Mouse (Mus musculus) E14TG2a.4 (cell line): ENCODE data around the gene Cdc37l1.

Source experiments
- H3K27me3 ChIP-seq: 2 replicates; pipeline ENCODE4 v1.6.1; 2014; ENCODE audit warnings: low read length, control low read depth; ENCODE audit not compliant: insufficient read depth
- H3K36me3 ChIP-seq: 2 replicates; pipeline ENCODE4 v1.6.1; 2014; ENCODE audit warnings: low read length, control low read depth; ENCODE audit not compliant: insufficient read depth
- H3K4me1 ChIP-seq: replicated peaks from 2 replicates; pipeline ENCODE4 v1.6.1; 2014; ENCODE audit warnings: low read depth, low read length, control low read depth
- H3K4me3 ChIP-seq: replicated peaks from 2 replicates; pipeline ENCODE4 v1.5.1; 2014; ENCODE audit warnings: mild to moderate bottlenecking, low read length
- H3K9me3 ChIP-seq: 2 replicates; pipeline ENCODE4 v1.6.1; 2014; ENCODE audit warnings: low read length, control low read depth
- CTCF ChIP-seq: conservative IDR thresholded peaks from 2 replicates; pipeline ENCODE4 v1.5.1; 2014; ENCODE audit warnings: low read length
- NANOG ChIP-seq: IDR thresholded peaks from 2 replicates; pipeline ENCODE4 v1.6.1; 2014; ENCODE audit warnings: borderline replicate concordance, low read length, mixed read lengths
- POU5F1 ChIP-seq: IDR thresholded peaks from 2 replicates; pipeline ENCODE4 v1.6.1; 2014; ENCODE audit warnings: low read length, borderline replicate concordance

Cdc37l1 gene

DNA sequence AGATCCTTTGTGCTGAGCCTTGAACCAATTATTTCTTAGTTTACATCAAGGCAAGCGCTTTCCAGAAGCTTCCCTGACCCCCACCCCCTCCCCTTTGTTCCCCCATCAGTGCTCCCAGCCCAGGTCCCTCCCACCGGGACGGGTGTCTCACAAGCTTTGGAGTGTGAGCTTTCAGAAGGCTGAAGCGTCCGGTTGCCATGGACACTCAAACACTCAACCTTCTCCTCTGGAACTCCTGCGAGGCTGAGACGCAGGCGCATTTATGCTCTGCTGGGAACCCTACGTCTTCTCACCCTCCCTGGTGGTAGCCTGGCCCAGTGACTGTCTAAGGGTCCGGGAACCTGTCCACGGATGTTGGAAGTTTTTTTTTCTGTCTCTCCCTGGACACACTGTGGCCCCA, 22.5 kb upstream of the Cdc37l1 start, which contains the start of gene 4430402I18Rik:
4430402I18Rik (minus strand) TSS at position 149 of the 400 bp plus-strand sequence.
- Histone ChIP-seq H3K9me3 (no peaks in the 10 kb centered on the region), H3K36me3 (no peaks in the 10 kb centered on the region), H3K27me3 (peaks cover 22% of the 10 kb centered on the region), H3K4me1 (peaks cover 25% of the 10 kb centered on the region), H3K4me3 (no peak within 1 kb of the TSS)
- TF ChIP-seq POU5F1 (no peak), NANOG (no peak), CTCF (no peak)

- Histone ChIP-seq H3K9me3 (no peaks in the 10 kb centered on the region), H3K36me3 (no peaks in the 10 kb centered on the region), H3K4me1 (peaks cover 23% of the 10 kb centered on the region), H3K27me3 (peaks cover 22% of the 10 kb centered on the region), H3K4me3 (no peak overlapping the region)
- TF ChIP-seq POU5F1: no peak
- TF ChIP-seq CTCF: no peak
- TF ChIP-seq NANOG: no peak
These were observed 22.0 kb upstream of the Cdc37l1 start for GRCm38 (mm10) chr19:28968178-28968577.

- H3K4me3 ChIP-seq: no peak overlapping the region
- H3K27me3 ChIP-seq: peaks cover 26% of the 10 kb centered on the region
- H3K36me3 ChIP-seq: no peaks in the 10 kb centered on the region
- no peaks in the 10 kb centered on the region for H3K9me3 ChIP-seq
- peaks cover 23% of the 10 kb centered on the region for H3K4me1 ChIP-seq
- TF ChIP-seq POU5F1 (no peak), CTCF (no peak), NANOG (no peak)
These were observed 20.9 kb upstream of the Cdc37l1 start for GRCm38 (mm10) chr19:28969231-28969630.

DNA sequence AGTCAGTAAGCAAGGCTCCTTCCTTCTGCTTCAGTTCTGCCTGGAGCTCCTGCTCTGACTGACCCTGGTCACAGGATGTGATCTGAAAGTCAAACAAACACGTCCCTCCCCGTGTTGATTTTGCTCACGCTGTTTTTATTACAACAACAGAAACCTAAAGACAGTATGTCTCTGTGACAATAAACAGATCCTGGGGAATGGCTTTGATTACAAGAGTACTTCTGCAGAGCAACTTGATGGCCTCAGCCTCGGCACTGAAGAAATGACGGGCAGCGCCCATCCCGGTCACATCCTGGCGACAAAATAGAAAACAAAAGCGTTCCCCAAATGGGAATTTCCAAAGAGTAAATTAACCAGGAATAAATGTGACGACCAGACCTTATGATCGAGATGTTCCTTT, 19.9 kb upstream of the Cdc37l1 start:
- H3K27me3 ChIP-seq: peaks cover 28% of the 10 kb centered on the region
- no peak overlapping the region for H3K4me3 ChIP-seq
- H3K36me3 ChIP-seq: no peaks in the 10 kb centered on the region
- no peaks in the 10 kb centered on the region for H3K9me3 ChIP-seq
- TF ChIP-seq NANOG (no peak), CTCF (no peak), POU5F1 (no peak)
- peaks cover 26% of the 10 kb centered on the region for H3K4me1 ChIP-seq

DNA sequence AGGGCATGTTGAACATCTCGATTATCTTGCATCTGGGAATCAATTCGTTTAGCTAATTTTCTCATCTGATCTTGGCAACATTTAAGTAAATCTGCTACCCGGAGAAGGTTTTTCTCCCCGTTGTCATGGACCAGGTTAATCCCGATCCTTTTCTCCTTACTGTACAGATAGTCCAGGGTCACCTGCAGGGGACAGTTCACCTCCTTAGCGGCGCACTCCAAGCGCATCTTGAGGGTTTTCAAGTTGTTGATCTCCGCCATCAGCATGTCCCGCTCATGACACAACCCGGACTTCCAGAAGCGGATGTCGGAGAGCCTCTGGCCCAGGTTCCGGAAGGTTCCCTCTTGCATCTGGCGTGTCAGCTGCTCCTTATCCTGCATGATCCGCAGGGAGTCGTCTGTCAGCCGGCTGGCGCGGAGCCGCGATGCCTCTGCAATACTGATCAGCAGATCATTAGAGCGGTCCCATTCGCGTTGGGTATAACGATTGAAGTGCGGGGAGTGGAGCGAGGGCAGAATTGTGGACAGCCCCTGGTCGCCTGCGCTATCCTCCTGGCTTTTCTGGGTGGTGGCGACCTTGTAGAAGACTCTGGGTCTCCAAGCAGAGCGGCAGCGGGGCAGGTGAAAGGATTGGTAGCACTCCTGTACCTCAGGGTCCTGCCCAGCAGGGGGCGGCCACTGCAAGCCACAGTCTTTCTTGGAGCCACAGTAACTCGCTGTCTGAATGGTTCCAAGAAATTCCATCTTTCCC, 15.1 kb upstream of the Cdc37l1 start:
- Histone ChIP-seq H3K27me3 (peaks cover 18% of the 10 kb centered on the region), H3K4me1 (peaks cover 13% of the 10 kb centered on the region), H3K4me3 (peak overlapping the region; percentile 75), H3K9me3 (no peaks in the 10 kb centered on the region), H3K36me3 (no peaks in the 10 kb centered on the region)
- TF ChIP-seq POU5F1 (no peak), CTCF (peak; percentile 56), NANOG (no peak)

DNA sequence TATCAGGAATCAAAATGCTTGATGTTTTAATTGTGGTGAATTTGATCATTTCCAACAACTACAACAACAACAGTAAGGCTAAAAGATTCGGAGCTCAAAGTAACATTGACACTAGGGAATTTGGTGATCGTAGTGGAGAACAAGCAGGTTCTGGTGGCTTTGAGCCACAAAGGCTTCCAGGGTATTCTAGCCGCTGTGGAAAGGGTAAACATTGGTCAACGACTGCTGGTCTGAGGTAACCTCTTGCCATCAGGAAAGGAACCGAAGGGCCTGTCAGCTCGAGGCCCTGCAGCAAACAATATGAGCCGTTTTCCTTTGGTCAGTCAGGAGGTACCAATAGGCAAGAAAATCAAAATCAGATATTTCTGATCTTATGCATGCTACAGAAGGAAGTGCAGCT, 7.5 kb upstream of the Cdc37l1 start:
- Histone ChIP-seq H3K4me3 (no peak overlapping the region), H3K9me3 (peaks cover 11% of the 10 kb centered on the region), H3K36me3 (no peaks in the 10 kb centered on the region), H3K27me3 (no peaks in the 10 kb centered on the region; the same call in 1 of the 2 replicates), H3K4me1 (no peaks in the 10 kb centered on the region)
- no peak for TF ChIP-seq CTCF
- TF ChIP-seq POU5F1: no peak
- no peak for TF ChIP-seq NANOG

DNA sequence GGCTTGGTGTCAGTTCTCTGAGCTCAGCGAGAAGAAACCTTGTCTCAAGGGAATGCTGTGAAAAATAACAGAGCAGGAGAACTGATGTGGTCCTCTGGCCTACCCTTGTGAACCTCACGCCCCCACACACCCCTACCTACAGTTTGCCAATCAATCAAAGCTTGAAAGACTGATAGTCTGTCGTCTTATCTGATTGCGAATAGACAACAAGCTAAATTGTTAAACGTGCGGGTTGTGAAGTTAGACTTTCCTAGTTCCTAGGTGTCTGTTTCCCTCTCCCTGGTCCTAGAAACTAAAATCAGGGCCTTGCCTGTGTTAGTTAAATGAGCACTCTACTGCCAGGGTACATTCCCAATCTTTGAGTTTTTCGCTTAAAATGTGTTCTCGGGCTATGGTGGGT, 637 bp upstream of the Cdc37l1 start:
- peaks cover 32% of the 10 kb centered on the region for H3K4me1 ChIP-seq
- no peaks in the 10 kb centered on the region; the same call in 1 of the 2 replicates for H3K27me3 ChIP-seq
- H3K36me3 ChIP-seq: peaks cover 20% of the 10 kb centered on the region
- peak overlapping the region; percentile 95 for H3K4me3 ChIP-seq
- TF ChIP-seq CTCF (no peak), NANOG (no peak), POU5F1 (no peak)
- no peaks in the 10 kb centered on the region; the same call in 1 of the 2 replicates for H3K9me3 ChIP-seq

- peaks cover 44% of the 10 kb centered on the region for H3K4me1 ChIP-seq
- TF ChIP-seq CTCF (no peak), NANOG (no peak), POU5F1 (no peak)
- no peaks in the 10 kb centered on the region for H3K9me3 ChIP-seq
These were observed 554 bp downstream of the Cdc37l1 start for GRCm38 (mm10) chr19:28990590-28991221.

GRCm38 (mm10) chr19:28991391-28991790, 1.2 kb downstream of the Cdc37l1 start:
- Histone ChIP-seq H3K4me1 (peaks cover 49% of the 10 kb centered on the region), H3K4me3 (peak overlapping the region; percentile 95), H3K9me3 (no peaks in the 10 kb centered on the region), H3K27me3 (no peaks in the 10 kb centered on the region; the same call in 1 of the 2 replicates), H3K36me3 (peaks cover 39% of the 10 kb centered on the region)
- TF ChIP-seq POU5F1: no peak
- TF ChIP-seq NANOG: no peak

More at GRCm38 (mm10) chr19:28990590-28991221, 554 bp downstream of the Cdc37l1 start:
- H3K27me3 ChIP-seq: no peaks in the 10 kb centered on the region; the same call in 1 of the 2 replicates
- peaks cover 32% of the 10 kb centered on the region for H3K36me3 ChIP-seq
- peak overlapping the region; percentile 95 for H3K4me3 ChIP-seq
